Mouse (Mus musculus): ENCODE data around the gene Erbb2.
"Not testable (repeated sequence)": the region's sequence is repeated elsewhere in the genome, so short reads cannot be mapped to it uniquely, and the experiment has no call there.

Gene Erbb2

GRCm38 (mm10) chr11:98412273-98412796 lies at the start of gene Erbb2:
TSS of gene Erbb2 (plus strand) at chr11:98412470.
- peak; percentile 25 for DNase-seq

GRCm38 (mm10) chr11:98363817-98364216 lies 48.5 kb upstream of the Erbb2 start:
- DNase-seq = no peak

DNA sequence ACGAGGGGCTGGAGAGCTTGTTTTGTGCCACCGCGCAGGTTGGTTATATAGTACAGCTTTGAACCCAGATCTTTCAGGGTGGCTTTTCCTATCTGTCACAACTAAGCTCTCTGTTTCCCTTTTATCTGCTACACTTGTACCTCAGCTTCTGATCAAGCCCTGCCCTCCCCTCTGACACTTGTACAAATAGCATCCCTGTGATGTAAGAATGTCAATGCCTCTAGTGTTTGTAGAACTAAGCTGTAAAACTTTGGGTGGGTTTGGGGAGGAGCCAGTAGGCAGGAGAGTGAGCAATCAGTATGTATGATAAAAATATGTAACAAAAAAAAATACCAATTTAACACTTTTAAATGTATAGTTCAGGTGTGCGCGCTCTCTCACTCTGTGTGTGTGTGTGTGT lies 47.9 kb upstream of the Erbb2 start:
- no peak for DNase-seq

DNA sequence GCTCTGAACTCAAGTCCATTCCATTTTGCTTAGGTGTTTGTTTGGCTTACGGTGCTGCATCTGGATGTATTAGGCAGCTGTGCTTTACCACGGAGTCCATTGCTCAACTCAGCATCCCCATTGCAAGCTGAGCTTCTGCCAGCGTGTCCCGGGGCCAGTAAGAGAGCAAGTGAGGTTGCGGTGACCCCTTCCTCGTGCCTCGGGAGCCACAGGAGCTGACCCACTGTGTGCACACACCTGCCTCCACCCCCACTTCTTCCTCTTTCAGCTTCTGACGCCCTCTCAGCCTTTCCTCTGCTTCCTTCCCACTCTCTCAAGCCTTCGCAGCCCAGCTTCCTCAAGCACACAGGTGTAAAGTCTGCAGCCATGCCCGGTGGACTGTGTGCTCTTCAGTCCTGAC lies 46.0 kb upstream of the Erbb2 start:
- peak; percentile 48 for DNase-seq

GRCm38 (mm10) chr11:98367171-98367862 lies 45.0 kb upstream of the Erbb2 start:
- peak; percentile 76 for DNase-seq

GRCm38 (mm10) chr11:98367863-98368186 lies 44.4 kb upstream of the Erbb2 start:
- DNase-seq = no peak

DNA sequence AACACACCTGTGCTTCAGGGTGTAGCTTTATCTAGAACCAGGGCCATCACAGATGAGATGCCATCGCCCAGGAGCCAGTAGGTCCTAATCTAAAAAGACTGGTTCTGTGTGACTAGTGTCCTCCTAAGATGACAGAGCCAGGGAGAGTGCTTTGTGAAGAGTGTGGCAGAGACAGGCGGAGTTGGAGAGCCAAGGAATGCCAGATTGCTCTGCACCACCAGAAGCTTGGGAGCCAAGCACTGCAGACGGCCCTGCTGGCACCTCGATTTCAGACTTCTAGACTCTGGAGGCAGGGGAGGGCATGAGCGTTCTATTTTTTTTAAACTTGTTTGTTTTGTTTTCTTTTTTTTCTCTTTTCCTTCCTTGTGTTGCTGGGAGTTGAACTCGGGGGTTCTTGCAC lies 42.9 kb upstream of the Erbb2 start:
- no peak for DNase-seq

GRCm38 (mm10) chr11:98370588-98370987 lies 41.7 kb upstream of the Erbb2 start:
- DNase-seq = no peak

GRCm38 (mm10) chr11:98371556-98372240 lies 40.6 kb upstream of the Erbb2 start:
- DNase-seq = no peak

DNA sequence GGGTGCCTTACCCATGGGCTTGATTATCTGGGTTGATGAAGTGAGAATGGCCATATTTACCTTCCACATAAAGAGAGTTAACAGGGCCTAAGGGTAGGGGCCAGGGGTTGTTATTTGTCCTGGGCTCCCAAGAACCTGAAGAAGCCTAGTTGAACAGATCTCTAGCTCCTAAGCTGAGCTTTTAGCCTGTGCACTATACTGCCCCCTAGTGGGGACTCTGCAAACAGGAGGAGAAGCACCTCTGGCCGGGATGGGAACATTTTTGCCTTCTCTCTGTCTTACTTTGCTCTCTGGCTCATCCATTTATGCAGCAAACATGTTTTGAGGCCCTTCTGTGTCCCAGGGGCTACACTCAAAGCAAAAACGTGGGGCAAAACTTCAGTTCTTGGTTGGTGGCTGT lies 39.9 kb upstream of the Erbb2 start:
- peak; percentile 79 for DNase-seq

DNA sequence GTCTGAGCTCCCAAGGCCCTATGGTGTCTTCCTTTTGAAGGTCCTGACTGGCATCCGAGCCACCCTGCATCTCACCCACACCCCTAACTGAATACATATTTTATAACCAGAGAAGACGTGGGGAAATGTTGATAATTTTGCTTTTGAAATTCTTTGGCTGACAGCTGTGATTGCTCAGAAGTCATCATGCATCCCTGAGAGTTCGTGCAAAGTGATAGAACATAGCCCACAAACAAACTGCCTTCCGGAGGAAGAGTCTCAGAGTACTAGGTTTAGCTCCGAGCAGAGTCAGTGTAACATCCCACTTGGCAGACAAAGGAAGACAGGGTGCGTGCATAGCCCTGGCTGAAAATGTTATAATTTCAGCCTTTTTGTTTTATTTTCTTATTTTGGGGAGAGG lies 39.0 kb upstream of the Erbb2 start:
- no peak for DNase-seq

- no peak for DNase-seq
Observed at GRCm38 (mm10) chr11:98374266-98374665, 38.0 kb upstream of the Erbb2 start.

DNA sequence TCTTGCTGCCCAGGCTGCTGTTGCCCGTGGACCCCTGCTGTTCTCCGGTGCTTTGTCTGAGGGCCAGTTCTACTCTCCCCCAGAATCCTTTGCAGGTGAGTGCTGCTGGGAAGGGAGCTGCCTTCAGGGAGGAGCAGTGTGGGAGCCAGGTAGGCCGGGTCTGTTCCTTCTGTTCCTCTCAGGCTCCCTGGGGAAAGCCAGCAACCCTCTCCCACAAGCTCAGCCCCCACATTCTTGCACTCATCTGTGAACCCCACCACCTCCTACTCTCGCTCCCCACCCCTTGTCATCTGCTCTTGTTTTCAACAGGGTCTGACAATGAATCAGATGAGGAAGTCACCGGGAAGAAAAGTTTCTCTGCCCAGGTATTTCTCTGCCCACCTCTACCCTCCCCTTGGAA lies 35.5 kb upstream of the Erbb2 start:
- no peak for DNase-seq

DNA sequence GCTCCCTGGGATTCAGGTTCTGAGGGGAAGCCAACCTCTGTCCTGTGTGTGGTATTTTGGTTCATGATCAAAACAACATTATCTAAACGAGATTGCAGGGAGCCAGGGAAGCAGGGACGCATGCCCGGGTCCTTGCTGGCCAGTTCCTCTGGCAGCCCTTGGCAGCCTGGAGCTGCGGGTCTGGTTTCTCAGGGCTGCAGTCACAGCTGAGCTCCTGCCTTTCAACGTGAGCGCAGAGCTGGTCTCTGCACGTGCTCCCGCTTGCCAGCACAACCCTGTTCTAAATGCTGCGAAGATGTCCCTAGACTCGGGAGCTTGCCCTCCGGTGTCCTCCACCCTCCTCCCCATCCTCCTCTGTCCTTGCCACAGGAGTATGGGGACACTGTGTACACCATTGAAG lies 34.5 kb upstream of the Erbb2 start:
- no peak for DNase-seq

DNA sequence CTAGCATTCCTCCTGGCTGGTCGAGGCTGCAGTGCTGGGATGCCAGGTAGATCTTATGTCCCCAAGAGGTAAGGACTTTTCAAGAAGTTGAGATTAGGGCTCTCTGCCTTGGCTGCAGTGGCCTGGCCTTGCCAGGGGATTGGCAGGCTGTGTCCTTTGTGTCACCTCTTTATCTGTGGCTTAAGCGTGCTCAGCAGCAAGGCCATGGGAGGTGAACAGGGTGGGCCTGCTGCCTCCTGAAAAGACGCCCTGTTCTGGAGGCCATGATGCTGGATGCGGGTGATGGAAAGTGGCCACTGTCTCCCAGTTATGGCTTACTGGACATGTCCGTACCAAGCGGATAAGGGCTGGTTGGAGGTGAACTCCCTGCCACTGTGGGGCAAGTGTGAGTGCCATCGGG lies 32.9 kb upstream of the Erbb2 start:
- DNase-seq = no peak

GRCm38 (mm10) chr11:98380106-98380505 lies 32.2 kb upstream of the Erbb2 start:
- DNase-seq = no peak

- no peak for DNase-seq
Observed at GRCm38 (mm10) chr11:98381651-98382050, 30.6 kb upstream of the Erbb2 start.

- DNase-seq = not testable (repeated sequence)
Observed at GRCm38 (mm10) chr11:98382405-98382804, 29.9 kb upstream of the Erbb2 start.

GRCm38 (mm10) chr11:98383261-98384030 lies 28.8 kb upstream of the Erbb2 start, which contains the start of gene Tcap:
TSS of gene Tcap (plus strand) at chr11:98383811.
- DNase-seq = no peak

DNA sequence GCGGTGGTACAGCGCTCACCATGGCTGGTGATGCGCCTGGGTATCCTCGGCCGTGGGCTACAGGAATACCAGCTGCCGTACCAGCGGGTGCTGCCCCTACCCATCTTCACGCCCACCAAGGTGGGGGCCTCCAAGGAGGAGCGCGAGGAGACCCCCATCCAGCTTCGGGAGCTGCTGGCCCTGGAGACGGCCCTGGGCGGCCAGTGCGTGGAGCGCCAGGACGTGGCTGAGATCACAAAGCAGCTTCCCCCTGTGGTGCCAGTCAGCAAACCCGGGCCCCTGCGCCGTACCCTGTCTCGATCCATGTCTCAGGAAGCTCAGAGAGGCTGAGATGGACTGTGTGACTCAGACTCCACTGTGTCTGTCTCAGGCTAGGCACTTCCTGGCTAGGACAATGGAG lies 28.1 kb upstream of the Erbb2 start:
- no peak for DNase-seq

DNA sequence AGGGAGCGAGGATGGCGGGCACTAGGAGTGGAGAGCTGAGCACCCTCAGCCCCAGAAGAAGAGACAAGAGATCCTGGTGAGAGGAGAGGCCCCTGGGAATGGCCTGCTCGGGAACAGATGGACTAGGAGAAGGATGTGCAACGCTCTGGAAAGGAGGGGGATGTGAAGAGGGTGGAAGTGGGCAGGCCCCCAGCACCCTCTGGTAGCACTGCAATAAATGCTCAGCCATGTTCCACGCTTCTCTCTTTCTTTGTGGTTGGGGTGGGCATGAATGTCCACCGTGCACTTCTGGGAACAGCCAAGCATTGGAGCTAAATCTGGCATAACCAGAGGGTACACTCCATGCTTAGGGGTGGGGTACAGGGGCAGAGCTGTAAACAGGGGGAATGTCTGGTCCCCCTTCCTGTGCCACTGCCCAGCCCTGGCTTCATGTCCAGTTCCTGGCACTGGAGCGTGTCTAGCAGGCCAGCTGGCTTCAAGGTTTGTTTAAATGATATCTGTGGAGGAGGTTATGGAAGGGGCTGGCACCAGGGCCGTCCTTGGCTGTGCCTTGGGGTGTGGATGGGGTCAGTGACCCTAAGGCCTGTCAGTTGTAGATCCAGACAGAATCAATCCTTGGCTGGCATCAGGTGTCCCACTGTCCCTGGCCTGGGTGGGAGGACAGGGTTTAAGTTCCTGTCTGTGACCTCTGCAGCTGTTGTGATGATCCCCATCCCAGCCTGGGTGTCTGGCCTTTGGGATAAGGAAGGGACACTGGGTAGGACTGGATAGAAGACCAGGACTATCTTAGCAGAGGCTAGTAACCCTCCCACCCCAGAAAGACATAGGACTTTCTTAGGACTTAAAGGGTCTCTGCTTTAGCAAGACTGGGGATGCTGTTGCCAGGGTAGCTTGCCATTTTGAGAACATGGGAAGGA lies 27.3 kb upstream of the Erbb2 start:
- DNase-seq = no peak

All from thymus, postnatal 14 days (tissue).